Mouse (Mus musculus): ENCODE data around the gene Traf7.

DNA sequence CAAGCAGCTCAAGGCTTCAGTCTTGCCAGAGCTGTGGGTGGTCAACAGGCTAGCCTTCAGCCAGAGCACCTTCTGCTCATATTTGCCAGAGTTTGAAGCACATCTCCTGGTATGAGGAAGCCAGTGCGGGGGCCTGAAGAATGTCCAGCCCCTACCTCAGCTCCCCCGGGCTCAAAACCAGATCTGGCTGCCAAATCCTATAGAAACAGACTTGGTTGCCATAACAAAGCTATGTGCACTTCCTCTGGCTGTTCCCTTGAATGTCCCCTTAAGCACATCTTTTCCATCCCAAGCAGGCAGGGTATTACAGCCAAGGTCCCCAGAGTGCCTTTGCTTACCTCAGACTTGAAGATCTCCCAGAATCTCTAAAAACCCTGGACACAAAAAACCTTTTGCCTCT lies 3.0 kb downstream of the Traf7 start:
- TF ChIP-seq ZC3H11A (IDR thresholded peaks at IDR 0.05; ENCODE audit: borderline replicate concordance, low read depth, low read length) (no peak), HCFC1 (IDR thresholded peaks at IDR 0.05; ENCODE audit: borderline replicate concordance, insufficient read depth, low read length) (no peak), ZNF384 (IDR thresholded peaks at IDR 0.05; ENCODE audit: low read depth, low read length) (no peak), MAFK (IDR thresholded peaks at IDR 0.05; ENCODE audit: insufficient read depth, low read depth, low read length) (no peak)
